Comparison of ENCODE assay signal across 14 mouse cellular contexts in genomic region chr1:176828666-176829065, GRCm38 (mm10).
"Had no signal": no experiment of that assay in that cellular context is flagged by ENCODE, and none has a peak within 500 bp of the region (broad histone marks: within the 10 kb centered on the region; RNA-seq: fewer than 3 reads in every experiment).

No protein-coding gene starts in this region.

- H3K9me3 ChIP-seq: limb, embryonic 12.5 days; megakaryocyte, embryonic 14.5 days; midbrain, embryonic 12.5 days had no signal

- H3K4me1 ChIP-seq: limb, embryonic 12.5 days; midbrain, embryonic 12.5 days had no signal

- ATAC-seq: intestine, postnatal 0 days had no signal

- H3K27ac ChIP-seq: kidney, postnatal 0 days; limb, embryonic 12.5 days; liver, embryonic 14.5 days; midbrain, embryonic 12.5 days had no signal

- H3K27me3 ChIP-seq: limb, embryonic 12.5 days; megakaryocyte, embryonic 14.5 days; midbrain, embryonic 12.5 days had no signal

- H3K4me3 ChIP-seq: limb, embryonic 12.5 days; megakaryocyte, embryonic 14.5 days; midbrain, embryonic 12.5 days had no signal

- DNase-seq: kidney, adult 8-10 months; kidney, postnatal 36 days; liver; lung, adult 2 months; lung, postnatal 10 days; lung, postnatal 4 days; right cerebral cortex, postnatal 14 days; thymus, postnatal 36 days had no signal

- H3K4me2 ChIP-seq: limb, embryonic 12.5 days; midbrain, embryonic 12.5 days had no signal

- H3K9ac ChIP-seq: limb, embryonic 12.5 days; liver, embryonic 14.5 days; midbrain, embryonic 12.5 days had no signal
